17 mouse cellular contexts compared by ENCODE assay signal in the genomic region with DNA sequence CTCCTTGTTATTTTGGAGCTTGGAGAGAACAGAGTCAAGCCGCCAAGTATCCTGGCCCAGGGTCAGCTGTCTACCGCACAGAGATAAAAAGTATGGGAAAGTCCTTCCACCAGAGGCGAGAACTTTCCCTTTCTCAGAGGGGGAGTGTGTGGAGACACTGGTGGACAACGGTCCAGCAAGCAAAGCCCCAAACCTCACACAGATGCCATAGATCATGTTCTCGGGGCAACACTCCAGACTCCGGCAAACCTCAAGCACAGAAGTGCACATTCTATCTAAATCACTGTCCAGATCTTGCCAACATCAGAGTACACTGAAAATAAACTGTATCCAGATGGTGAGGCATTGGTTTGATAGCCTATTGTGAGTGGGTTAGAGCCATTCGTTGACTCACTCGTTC. TPM values are rescaled to one million over a fixed set of nuclear protein-coding genes. Genes with fewer than 3 reads are reported as not detected.
DNase-seq lines count a peak whose midpoint lies in the region; ATAC-seq and TF ChIP-seq lines count a peak whose summit lies in the region.
"Had no signal": no experiment of that assay in that cellular context is flagged by ENCODE, and none has a peak within 500 bp of the region (broad histone marks: within the 10 kb centered on the region; RNA-seq: fewer than 3 reads in every experiment).

No protein-coding gene starts in this region.

- 63% methylated on average over 8 of the region's 8 CpGs for WGBS in kidney, postnatal 0 days
- WGBS in thymus, adult 2 months: 93% methylated on average over 8 of the region's 8 CpGs
- WGBS in limb, embryonic 10.5 days: 91% methylated on average over 8 of the region's 8 CpGs

- no peak for ATAC-seq in kidney, postnatal 0 days (replicated peaks; ENCODE audit: low FRiP score, low read depth)
- ATAC-seq: forebrain, embryonic 13.5 days; midbrain, embryonic 13.5 days had no signal

- DNase-seq in urinary bladder, postnatal 36 days (ENCODE audit: low spot score in 2 of 2): peak; percentile 15 to 40
- DNase-seq in urinary bladder, adult 2 months (ENCODE audit: low spot score): no peak
- DNase-seq in heart, postnatal 14 days: peak; percentile 44 to 46
- peak; percentile 80 for DNase-seq in kidney, postnatal 0 days (ENCODE audit: low spot score)
- no peak for DNase-seq in thymus, adult 2 months
- DNase-seq in limb, embryonic 10.5 days (ENCODE audit: low spot score): no peak
- DNase-seq in thymus, postnatal 10 days (ENCODE audit: low spot score in 2 of 2): no peak
- DNase-seq: cerebellum, postnatal 25 days; gastrocnemius, postnatal 25 days; layer of hippocampus, adult 9-11 months; right cerebral cortex, postnatal 14 days; thymus, postnatal 36 days had no signal

- no peaks in the 10 kb centered on the region for H3K27me3 ChIP-seq in kidney, postnatal 0 days (ENCODE audit: insufficient read depth, low read length)
- H3K27me3 ChIP-seq in thymus, adult 2 months (ENCODE audit: control insufficient read depth, insufficient read depth, low read length): no peaks in the 10 kb centered on the region
- no peaks in the 10 kb centered on the region for H3K27me3 ChIP-seq in limb, embryonic 10.5 days (ENCODE audit: low read depth, poor library complexity, severe bottlenecking)
- H3K27me3 ChIP-seq: embryonic facial prominence, embryonic 12.5 days; forebrain, embryonic 13.5 days; hindbrain, embryonic 15.5 days; midbrain, embryonic 13.5 days; neural tube, embryonic 13.5 days had no signal

- H3K4me3 ChIP-seq in kidney, postnatal 0 days (replicated peaks; ENCODE audit: low read depth, low read length): no peak overlapping the region
- no peak overlapping the region for H3K4me3 ChIP-seq in thymus, adult 2 months (ENCODE audit: control insufficient read depth, insufficient read depth, low read length)
- H3K4me3 ChIP-seq in limb, embryonic 10.5 days: no peak overlapping the region
- H3K4me3 ChIP-seq: embryonic facial prominence, embryonic 12.5 days; forebrain, embryonic 13.5 days; hindbrain, embryonic 15.5 days; midbrain, embryonic 13.5 days; neural tube, embryonic 13.5 days had no signal

- H3K9me3 ChIP-seq in kidney, postnatal 0 days (replicated peaks; ENCODE audit: low read length): no peaks in the 10 kb centered on the region
- no peaks in the 10 kb centered on the region for H3K9me3 ChIP-seq in limb, embryonic 10.5 days (replicated peaks)
- H3K9me3 ChIP-seq: embryonic facial prominence, embryonic 12.5 days; forebrain, embryonic 13.5 days; hindbrain, embryonic 15.5 days; midbrain, embryonic 13.5 days; neural tube, embryonic 13.5 days had no signal

- H3K36me3 ChIP-seq in kidney, postnatal 0 days (ENCODE audit: insufficient read depth, low read length): no peaks in the 10 kb centered on the region
- no peaks in the 10 kb centered on the region for H3K36me3 ChIP-seq in thymus, adult 2 months (ENCODE audit: control insufficient read depth, insufficient read depth, low read length)
- H3K36me3 ChIP-seq in limb, embryonic 10.5 days: no peaks in the 10 kb centered on the region
- H3K36me3 ChIP-seq: embryonic facial prominence, embryonic 12.5 days; hindbrain, embryonic 15.5 days; midbrain, embryonic 13.5 days; neural tube, embryonic 13.5 days had no signal

- TF ChIP-seq POLR2A in thymus, adult 2 months (IDR thresholded peaks at IDR 0.05; ENCODE audit: control insufficient read depth, extremely low read depth, insufficient read depth, low read length, poor library complexity): no peak

- H3K9ac ChIP-seq in kidney, postnatal 0 days (ENCODE audit: low read depth, low read length): no peak overlapping the region
- H3K9ac ChIP-seq: embryonic facial prominence, embryonic 12.5 days; forebrain, embryonic 13.5 days; hindbrain, embryonic 15.5 days; midbrain, embryonic 13.5 days; neural tube, embryonic 13.5 days had no signal

- H3K4me2 ChIP-seq in kidney, postnatal 0 days (ENCODE audit: low read length): no peak overlapping the region
- H3K4me2 ChIP-seq: embryonic facial prominence, embryonic 12.5 days; forebrain, embryonic 13.5 days; hindbrain, embryonic 15.5 days; midbrain, embryonic 13.5 days; neural tube, embryonic 13.5 days had no signal

- 0 out of 2 replicates have a peak overlapping the region, but pooled peaks have one; percentile 11 for H3K27ac ChIP-seq in kidney, postnatal 0 days
- H3K27ac ChIP-seq in thymus, adult 2 months (ENCODE audit: control insufficient read depth, insufficient read depth, low read length): no peak overlapping the region
- no peak overlapping the region for H3K27ac ChIP-seq in limb, embryonic 10.5 days
- H3K27ac ChIP-seq: embryonic facial prominence, embryonic 12.5 days; forebrain, embryonic 13.5 days; hindbrain, embryonic 15.5 days; midbrain, embryonic 13.5 days; neural tube, embryonic 13.5 days had no signal

- H3K4me1 ChIP-seq in kidney, postnatal 0 days (replicated peaks; ENCODE audit: insufficient read depth, low read length): peaks cover 7% of the 10 kb centered on the region; the same call in 1 of the 2 replicates
- H3K4me1 ChIP-seq in thymus, adult 2 months (replicated peaks; ENCODE audit: control insufficient read depth, insufficient read depth, low read length): no peaks in the 10 kb centered on the region
- no peaks in the 10 kb centered on the region for H3K4me1 ChIP-seq in limb, embryonic 10.5 days
- H3K4me1 ChIP-seq: embryonic facial prominence, embryonic 12.5 days; forebrain, embryonic 13.5 days had no signal

- TF ChIP-seq CTCF in kidney, postnatal 0 days (IDR thresholded peaks at IDR 0.05; ENCODE audit: low read depth): no peak
- no peak for TF ChIP-seq CTCF in thymus, adult 2 months (IDR thresholded peaks at IDR 0.05; ENCODE audit: borderline replicate concordance, control insufficient read depth, extremely low read depth, insufficient read depth, low read length, poor library complexity)

- intact Hi-C loops in heart, postnatal 14 days (cut with DNase I): no loop called here

RNA-seq across cellular contexts. Expression of a gene that starts 39.2 kb away (rescaled TPM):
- 28.5 and 41.3 TPM in 2 replicates for polyA plus RNA-seq in urinary bladder, adult 2 months (2012; rRNA removed)
- 10 to 100 TPM; 22.1 to 27.9 TPM for total RNA-seq in heart, postnatal 14 days (2021)
- polyA plus RNA-seq in kidney, postnatal 0 days (2015; fragmentation: Nextera tagmentation; extraction: Ambion mirVana): 65.7 and 71.7 TPM in 2 replicates
- polyA plus RNA-seq in thymus, adult 2 months (2012; rRNA removed): 2.7 and 3.2 TPM in 2 replicates
- polyA plus RNA-seq in limb, embryonic 10.5 days (2016; fragmentation: Nextera tagmentation; extraction: Ambion mirVana): 3.0 and 4.5 TPM in 2 replicates

RNA-seq across cellular contexts. Expression of a gene that starts 39.4 kb away (rescaled TPM):
- 25.8 and 28.5 TPM in 2 replicates for polyA plus RNA-seq in urinary bladder, adult 2 months (2012; rRNA removed)
- 10 to 100 TPM; 56.6 to 56.8 TPM for total RNA-seq in heart, postnatal 14 days (2021)
- polyA plus RNA-seq in kidney, postnatal 0 days (2015; fragmentation: Nextera tagmentation; extraction: Ambion mirVana): 75.2 and 77.9 TPM in 2 replicates
- polyA plus RNA-seq in thymus, adult 2 months (2012; rRNA removed): 12.4 and 12.6 TPM in 2 replicates
- polyA plus RNA-seq in limb, embryonic 10.5 days (2016; fragmentation: Nextera tagmentation; extraction: Ambion mirVana): 90.7 and 91.3 TPM in 2 replicates

Comparison
In these comparisons a context has a peak if more than half of its experiments do, and no peak if none do; other contexts are left out.
1. DNase-seq: peak in urinary bladder, postnatal 36 days (2 of 2), heart, postnatal 14 days (2 of 2) and kidney, postnatal 0 days (single experiment); none in urinary bladder, adult 2 months (single experiment), thymus, adult 2 months (single experiment), limb, embryonic 10.5 days (single experiment) and thymus, postnatal 10 days (0 of 2).